Mouse (Mus musculus) retina, postnatal 7 days (tissue): ENCODE measurements around the gene Atg4d.
"Not testable (repeated sequence)": the region's sequence is repeated elsewhere in the genome, so short reads cannot be mapped to it uniquely, and the experiment has no call there.

Source experiments
- DNase-seq: peaks from one replicate; pipeline ENCODE4 v3.0.0-alpha.2; 2012; ENCODE audit warnings: low read depth, low spot score

Atg4d gene

DNA sequence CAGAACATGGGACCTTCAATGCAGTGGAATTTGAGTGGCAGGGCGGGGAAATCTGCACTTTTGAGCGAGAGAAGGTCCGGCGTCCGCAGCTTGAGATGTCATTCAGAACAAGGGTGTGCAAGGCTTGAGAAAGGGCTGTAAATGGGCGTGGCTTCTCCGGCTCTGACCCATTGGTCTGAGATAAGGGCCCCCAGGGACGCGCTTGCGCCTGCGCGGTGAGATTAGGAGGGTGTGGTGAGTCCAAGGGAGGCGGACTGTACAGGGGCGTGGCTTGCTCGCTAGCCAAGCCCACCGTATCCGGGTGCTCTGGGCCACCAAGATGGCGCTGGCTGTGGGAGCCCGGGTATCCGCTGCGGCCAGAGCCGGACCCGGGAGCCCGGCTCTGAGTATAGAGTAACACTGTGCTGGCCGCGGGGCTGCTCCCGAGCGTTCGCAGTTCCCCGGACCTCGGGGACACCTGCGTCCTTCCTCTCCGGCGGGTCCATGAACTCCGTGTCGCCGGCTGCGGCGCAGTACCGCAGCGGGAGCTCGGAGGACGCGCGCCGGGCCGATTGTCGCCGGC, at the start of gene Atg4d:
Gene Atg4d, plus strand, starts transcription at position 294 of the 562 bp plus-strand sequence.
- peak; percentile 99 for DNase-seq

DNA sequence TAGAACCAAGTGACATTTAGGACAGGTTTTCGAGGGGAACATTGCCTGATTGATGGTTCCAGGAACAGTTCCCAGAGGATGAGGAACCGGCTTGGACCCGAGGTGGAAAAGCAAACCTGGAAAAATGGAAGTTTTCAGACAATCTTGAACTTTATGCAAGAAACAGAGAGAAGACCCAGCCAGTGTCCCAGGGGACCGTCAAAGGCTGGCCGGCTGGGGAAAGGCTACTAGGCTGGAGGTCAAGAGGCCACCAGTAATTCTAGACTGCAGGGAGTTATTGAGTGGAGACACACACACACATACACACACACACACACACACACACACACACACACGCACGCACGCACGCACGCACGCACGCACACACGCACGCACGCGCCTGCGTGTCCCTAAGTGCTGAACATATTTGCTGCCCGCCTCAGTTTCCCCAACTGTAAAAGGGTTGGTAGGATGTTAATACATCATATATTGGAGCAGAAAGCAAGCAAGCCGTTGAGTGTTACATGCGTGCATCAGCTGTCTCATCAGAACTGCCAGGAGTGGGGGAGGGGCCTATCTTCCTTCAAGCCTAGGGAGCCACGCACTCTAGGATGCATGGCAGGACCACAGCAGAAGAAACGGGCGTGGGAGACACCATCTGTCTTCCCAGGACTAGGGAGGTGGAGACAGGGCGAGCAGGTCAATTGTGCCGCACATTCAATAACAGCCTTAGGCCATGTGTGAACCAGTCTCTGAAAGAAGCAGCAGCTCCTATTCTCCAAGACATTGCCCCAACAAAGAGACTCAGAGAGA, 48.8 kb upstream of the Atg4d start:
- DNase-seq = no peak

DNA sequence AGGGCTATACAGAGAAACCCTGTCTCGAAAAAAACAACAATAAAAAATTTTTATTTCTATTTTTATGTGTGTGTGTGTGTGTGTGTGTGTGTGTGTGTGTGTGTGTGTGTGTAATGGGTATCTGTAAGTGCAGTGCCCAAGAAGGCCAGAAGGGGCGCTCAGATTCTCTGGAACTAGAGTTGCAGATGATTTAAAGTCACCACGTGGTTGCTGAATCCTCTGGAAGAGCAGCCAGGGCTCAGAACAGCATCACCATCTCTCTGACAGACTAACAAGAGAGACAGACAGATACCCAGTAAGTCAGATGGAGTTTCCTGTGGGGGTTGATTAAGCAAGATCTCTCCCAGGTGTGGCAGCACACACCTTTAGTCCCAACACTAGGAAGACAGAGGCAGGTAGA, 45.3 kb upstream of the Atg4d start:
- DNase-seq = no peak

DNA sequence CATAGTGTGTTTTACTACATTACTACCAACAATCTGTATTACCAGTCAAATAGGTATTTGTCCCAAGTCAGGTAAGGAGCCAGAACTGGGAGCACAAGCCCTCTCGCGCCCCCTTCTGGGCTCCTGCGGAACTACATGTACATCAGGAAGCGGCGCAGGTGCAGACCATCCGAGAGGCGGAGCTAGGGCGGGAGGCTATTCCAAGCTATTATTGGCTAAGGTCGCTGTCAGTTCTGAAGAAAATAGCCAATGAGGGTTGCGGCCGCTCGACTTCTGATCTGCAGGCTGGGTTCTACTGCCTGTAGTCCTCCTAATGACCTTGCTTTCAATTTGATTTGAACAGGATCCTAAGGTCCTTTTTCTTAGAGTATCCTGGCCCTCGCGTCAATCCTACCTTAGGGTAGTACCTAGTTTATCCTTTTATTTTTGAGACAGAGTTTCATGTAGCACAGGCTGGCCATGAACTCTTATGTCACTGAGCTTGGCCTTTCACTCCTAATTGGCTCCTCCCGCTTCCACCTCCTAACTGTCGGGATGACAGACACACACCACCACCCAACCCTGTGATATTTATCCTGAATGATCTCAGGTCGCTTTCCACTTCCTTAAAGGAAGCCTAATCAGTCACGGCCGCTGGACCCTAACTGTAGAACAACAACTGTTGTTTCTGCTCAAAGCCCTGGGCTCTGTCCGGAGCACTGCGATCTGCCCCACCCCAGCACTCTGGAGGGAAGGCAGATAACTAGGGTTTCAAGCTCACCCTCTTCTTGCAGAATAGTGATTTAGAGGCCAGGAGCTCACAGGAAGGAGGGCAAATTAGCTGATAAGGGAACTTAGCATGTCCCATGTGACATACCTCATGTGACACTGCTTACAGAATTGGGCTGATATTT, 44.4 kb upstream of the Atg4d start:
- peak; percentile 84 for DNase-seq

GRCm38 (mm10) chr9:21221383-21221929, 43.6 kb upstream of the Atg4d start:
- DNase-seq = no peak

DNA sequence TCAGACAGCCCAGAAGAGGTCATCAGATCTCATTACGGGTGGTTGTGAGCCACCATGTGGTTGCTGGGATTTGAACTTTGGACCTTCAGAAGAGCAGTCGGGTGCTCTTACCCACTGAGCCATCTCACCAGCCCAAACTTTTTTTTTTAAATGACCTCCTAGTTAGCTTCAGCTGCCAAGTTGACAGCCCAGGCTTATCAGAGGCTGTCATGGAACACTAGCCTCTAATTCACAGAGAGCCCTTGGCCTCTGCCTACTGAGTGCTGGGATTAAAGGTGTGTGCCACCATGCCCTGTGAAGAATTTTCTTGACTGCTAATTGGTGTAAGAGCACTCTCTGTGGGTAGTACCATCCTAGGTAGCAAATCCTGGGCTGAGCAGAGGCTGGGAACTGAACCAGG, 41.6 kb upstream of the Atg4d start:
- not testable (repeated sequence) for DNase-seq

DNA sequence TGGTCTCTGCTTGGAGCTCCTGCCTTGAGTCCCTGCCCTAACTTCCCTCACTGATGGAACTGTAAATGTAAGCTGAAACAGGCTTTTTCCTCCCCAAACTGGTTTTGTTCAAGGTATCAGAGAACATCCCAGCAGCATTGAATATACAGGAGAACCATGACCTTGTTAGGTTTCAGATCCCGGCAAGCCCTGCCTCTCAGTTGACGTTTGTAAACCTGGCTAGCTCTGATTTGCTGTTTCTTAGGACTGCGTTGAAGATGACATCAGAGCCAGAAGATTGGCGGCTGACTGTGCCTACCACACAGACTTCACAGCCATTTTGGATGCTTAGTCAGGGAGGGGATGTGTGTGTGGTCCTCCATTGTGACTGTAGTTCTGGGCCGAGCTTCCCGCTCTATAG, 41.2 kb upstream of the Atg4d start:
- no peak for DNase-seq

DNA sequence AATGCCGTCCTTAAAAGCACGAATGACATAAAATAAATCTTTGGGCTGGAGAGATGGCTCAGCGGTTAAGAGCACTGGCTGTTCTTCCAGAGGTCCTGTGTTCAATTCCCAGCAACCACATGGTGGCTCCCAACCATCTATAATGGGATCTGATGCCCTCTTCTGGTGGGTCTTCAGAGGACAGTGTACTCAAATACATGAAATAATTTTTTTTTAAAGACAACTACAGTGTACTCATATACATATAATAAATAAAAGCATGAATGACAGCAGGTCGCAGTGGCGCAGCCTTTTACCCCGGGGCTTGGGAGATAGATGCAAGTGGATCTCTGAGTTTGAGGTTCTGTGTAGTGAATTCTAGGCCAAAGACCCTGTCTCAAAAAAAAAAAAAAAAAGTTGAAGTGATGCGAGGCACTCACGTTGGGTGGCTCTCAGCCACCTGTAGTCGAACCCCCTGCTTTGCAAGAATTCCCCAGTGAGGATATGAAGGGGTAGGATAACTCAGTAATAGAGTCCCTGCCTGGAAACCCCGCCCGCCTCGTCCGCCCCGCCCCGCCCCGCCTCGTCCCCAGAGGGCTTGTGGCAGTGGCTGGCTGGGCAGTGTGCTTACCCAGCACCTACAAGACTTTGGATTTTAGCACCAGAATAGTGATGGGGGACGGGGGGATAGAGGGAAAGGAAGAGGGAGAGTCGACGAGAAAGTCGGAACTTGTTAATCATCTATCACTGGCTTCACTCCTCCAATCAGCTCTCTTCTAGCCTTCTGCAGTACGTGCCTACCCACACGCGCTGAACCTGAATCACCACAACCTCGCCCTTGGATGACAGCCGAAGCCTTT, 40.3 kb upstream of the Atg4d start:
- DNase-seq = no peak

DNA sequence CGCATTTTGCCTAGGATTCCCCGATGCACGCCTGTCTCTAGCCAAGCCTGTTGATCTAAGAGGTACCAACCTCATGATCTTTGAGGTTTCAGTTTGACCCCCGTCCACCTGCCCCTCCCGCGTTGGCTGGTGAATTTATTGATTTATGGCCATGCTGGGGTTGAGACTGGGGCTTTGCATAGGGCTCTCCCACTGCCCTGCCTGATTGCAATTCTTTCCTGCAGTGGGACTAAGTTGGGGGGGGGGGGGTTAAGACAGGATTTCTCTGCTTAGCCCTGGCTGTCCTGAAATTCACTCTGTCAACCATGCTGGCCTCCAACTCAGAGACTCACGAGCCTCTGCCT, 39.7 kb upstream of the Atg4d start:
- no peak for DNase-seq

DNA sequence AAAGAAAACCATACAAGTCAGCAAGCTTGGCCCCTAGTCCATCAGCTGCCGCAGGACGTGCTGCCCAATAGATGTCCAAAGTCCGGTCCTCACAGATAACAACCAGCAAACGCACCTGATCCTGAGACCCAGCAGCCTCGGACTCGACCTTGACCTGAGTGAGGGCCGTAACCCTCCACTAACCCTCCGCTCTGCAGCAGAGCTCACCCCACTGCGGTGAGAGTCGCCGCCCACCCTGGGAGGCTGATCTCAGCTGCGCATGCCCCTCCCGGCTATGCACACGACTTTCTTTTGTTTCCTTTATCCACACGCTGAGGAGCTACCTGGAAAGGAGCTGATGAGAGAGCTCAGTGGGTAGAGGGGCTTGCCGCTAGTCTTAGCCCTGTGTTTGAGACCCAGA, 37.8 kb upstream of the Atg4d start:
- DNase-seq = no peak

GRCm38 (mm10) chr9:21231551-21231950, 33.5 kb upstream of the Atg4d start:
- DNase-seq = no peak

DNA sequence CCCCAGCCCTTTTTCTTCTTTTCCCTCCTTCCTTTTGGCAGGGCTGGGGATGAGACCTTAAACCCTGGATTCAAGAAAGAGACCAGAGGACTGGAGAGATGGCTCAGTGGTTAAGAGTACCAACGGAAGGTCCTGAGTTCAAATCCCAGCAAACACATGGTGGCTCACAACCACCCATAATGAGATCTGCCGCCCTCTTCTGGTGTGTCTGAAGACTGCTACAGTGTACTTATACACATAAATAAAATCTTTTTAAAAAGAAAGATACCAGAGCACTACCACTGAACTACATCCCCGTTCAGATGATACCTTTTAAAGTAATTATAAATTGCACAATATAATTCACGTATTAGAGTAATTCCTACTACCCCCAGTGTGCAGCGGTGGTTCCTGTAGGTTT, 32.2 kb upstream of the Atg4d start:
- no peak for DNase-seq

- no peak for DNase-seq
Observed at GRCm38 (mm10) chr9:21233366-21233765, 31.7 kb upstream of the Atg4d start.

- DNase-seq = no peak
Observed at GRCm38 (mm10) chr9:21233805-21234204, 31.3 kb upstream of the Atg4d start.

GRCm38 (mm10) chr9:21235341-21235740, 29.8 kb upstream of the Atg4d start:
- DNase-seq = no peak

DNA sequence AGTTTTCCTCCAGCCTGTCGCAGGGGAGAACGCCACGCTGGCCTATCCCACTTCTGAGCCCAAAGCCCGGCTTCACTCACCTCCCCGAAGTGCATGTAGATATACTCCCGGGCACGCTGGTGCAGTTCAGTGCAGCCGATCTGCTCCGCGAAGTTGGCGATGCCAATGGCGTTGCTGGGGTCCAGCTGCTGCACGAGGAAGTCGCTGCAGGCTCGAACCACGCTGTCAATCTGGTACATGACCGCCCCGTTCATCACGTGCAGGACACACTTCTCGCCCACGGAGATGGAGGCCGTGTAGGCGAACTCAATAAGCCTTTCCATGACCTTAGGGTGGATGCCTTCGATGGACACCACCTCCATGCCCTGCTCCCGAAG, 28.1 kb upstream of the Atg4d start:
- no peak for DNase-seq

GRCm38 (mm10) chr9:21237368-21238003, 27.6 kb upstream of the Atg4d start:
- no peak for DNase-seq

DNA sequence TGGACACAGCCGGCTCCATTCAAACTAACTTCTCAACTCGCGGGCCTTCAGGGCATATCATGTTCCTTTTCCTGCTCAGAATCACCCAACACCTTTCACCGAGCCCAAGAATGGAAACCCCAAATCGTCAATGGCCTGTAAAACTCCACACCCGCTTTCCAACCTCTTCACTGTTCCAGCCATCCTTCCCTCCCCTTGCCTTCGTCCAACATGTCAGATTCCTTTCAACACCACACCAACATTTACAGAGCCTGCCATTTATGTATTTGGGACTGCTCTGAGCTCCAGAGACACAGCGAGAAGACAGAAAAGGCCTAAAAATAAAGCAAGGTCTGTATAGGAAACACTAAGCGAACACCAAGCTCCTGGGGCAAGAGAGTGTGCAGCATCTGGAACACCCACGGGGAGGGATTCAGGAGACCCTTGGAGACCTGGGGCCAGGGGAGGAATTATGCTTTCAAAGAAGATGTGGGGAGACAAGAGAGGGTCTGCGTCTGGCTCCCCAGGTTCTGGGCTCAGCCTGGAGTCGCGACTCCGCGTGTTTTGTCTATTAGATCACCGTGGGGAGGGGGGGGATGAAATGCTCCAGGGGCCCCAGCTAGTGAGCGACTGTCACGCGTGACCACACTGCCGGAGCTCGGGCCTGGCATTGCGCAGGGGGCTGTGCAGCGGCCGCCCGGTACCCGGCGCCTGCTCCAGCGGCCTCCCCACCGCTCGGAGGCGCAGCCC, 26.9 kb upstream of the Atg4d start:
- no peak for DNase-seq

- DNase-seq = peak; percentile 73
Observed at GRCm38 (mm10) chr9:21238733-21239464, 26.2 kb upstream of the Atg4d start, which contains the start of gene Keap1. TSS of gene Keap1 (minus strand) at chr9:21239361.

DNA sequence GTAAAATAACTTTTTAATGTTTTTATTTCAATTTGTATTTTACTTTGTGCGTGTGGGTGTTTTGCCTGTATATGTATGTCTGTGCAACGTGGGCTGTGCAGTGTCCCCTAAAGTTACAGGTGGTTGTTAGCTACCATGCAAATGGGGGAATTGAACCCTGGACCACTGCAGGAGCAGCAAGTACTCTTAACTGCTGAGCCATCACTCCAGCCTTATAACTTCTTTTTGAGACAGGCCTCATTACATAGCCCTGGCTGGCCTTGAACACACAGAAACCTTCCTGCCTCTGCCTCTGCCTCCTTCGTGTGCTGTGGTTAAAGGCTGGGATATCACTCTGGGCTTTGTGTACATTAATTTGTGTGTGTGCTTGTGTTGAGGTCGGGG, 25.6 kb upstream of the Atg4d start:
- no peak for DNase-seq
